Mouse (Mus musculus) megakaryocyte, embryonic 14.5 days (primary cell): Measurements from ENCODE around the gene Tec. TPM values are rescaled to one million over a fixed set of nuclear protein-coding genes. Genes with fewer than 3 reads are reported as not detected.

Experiments used
- H3K27me3 ChIP-seq: replicated peaks from 2 replicates; pipeline ENCODE3; 2012; ENCODE audit warnings: inconsistent platforms
- H3K36me3 ChIP-seq: replicated peaks from 2 replicates; pipeline ENCODE3; 2012; ENCODE audit warnings: low read length, inconsistent platforms, mixed read lengths
- H3K4me1 ChIP-seq: 2 replicates; pipeline ENCODE4 v1.6.1; 2012; ENCODE audit warnings: inconsistent platforms
- H3K4me3 ChIP-seq: replicated peaks from 2 replicates; pipeline ENCODE3; 2012; ENCODE audit warnings: moderate library complexity, mild to moderate bottlenecking, inconsistent platforms
- H3K9me3 ChIP-seq: 2 replicates; pipeline ENCODE4 v1.6.1; 2012; ENCODE audit warnings: inconsistent platforms
- FLI1 ChIP-seq: IDR thresholded peaks from 2 replicates; pipeline ENCODE4 v1.6.1; 2012; ENCODE audit warnings: low read length, inconsistent platforms, mixed read lengths
- GATA1 ChIP-seq: IDR thresholded peaks from 3 replicates; pipeline ENCODE4 v1.6.1; 2012; ENCODE audit warnings: mixed read lengths, low read length, inconsistent platforms, borderline replicate concordance
- polyA plus RNA-seq: library from polyadenylated mRNA; stranded (reverse); fragments of >175 nt; gene quantifications from 2 replicates; pipeline ENCODE4 v1.2.3, GENCODE M21; 2012; ENCODE audit warnings: low replicate concordance; ENCODE audit not compliant: insufficient read depth

Tec gene
- polyA plus RNA-seq, 1 experiment = 4.6 TPM

GRCm38 (mm10) chr5:72776127-72776526 is 92.2 kb downstream of the Tec start:
- peaks cover 27% of the 10 kb centered on the region for H3K4me1 ChIP-seq
- H3K9me3 ChIP-seq = no peaks in the 10 kb centered on the region
- H3K4me3 ChIP-seq = no peak overlapping the region
- H3K27me3 ChIP-seq = no peaks in the 10 kb centered on the region
- no peak for TF ChIP-seq GATA1
- TF ChIP-seq FLI1 = no peak
- peaks cover 95% of the 10 kb centered on the region for H3K36me3 ChIP-seq

GRCm38 (mm10) chr5:72769841-72770240 is 98.4 kb downstream of the Tec start:
- Histone ChIP-seq H3K4me1 (no peaks in the 10 kb centered on the region), H3K36me3 (peaks cover 97% of the 10 kb centered on the region), H3K27me3 (no peaks in the 10 kb centered on the region), H3K9me3 (no peaks in the 10 kb centered on the region), H3K4me3 (no peak overlapping the region)
- TF ChIP-seq GATA1 (no peak), FLI1 (no peak)

- Histone ChIP-seq H3K9me3 (no peaks in the 10 kb centered on the region), H3K4me1 (peaks cover 19% of the 10 kb centered on the region), H3K27me3 (no peaks in the 10 kb centered on the region), H3K36me3 (peaks cover 98% of the 10 kb centered on the region), H3K4me3 (no peak overlapping the region)
- TF ChIP-seq FLI1 (no peak), GATA1 (no peak)
Observed at GRCm38 (mm10) chr5:72763546-72763945, 104.7 kb downstream of the Tec start.

- H3K4me1 ChIP-seq = peaks cover 19% of the 10 kb centered on the region
- no peaks in the 10 kb centered on the region for H3K9me3 ChIP-seq
- H3K4me3 ChIP-seq = no peak overlapping the region
- peaks cover 98% of the 10 kb centered on the region for H3K36me3 ChIP-seq
- TF ChIP-seq GATA1 (no peak), FLI1 (no peak)
- H3K27me3 ChIP-seq = no peaks in the 10 kb centered on the region
Observed at GRCm38 (mm10) chr5:72763025-72763424, 105.3 kb downstream of the Tec start.

- H3K4me1 ChIP-seq = peaks cover 19% of the 10 kb centered on the region
- H3K36me3 ChIP-seq = peaks cover 98% of the 10 kb centered on the region
- H3K27me3 ChIP-seq = no peaks in the 10 kb centered on the region
- TF ChIP-seq GATA1 (no peak), FLI1 (no peak)
- H3K9me3 ChIP-seq = no peaks in the 10 kb centered on the region
- H3K4me3 ChIP-seq = no peak overlapping the region
Observed at GRCm38 (mm10) chr5:72761758-72762157, 106.5 kb downstream of the Tec start.

- H3K9me3 ChIP-seq = no peaks in the 10 kb centered on the region
- TF ChIP-seq GATA1 (no peak), FLI1 (no peak)
- no peaks in the 10 kb centered on the region for H3K27me3 ChIP-seq
- H3K4me3 ChIP-seq = no peak overlapping the region
- peaks cover 98% of the 10 kb centered on the region for H3K36me3 ChIP-seq
- peaks cover 19% of the 10 kb centered on the region for H3K4me1 ChIP-seq
Observed at GRCm38 (mm10) chr5:72761237-72761636, 107.0 kb downstream of the Tec start.

GRCm38 (mm10) chr5:72758925-72759924 is 109.1 kb downstream of the Tec start:
- peaks cover 100% of the 10 kb centered on the region for H3K36me3 ChIP-seq
- peaks cover 19% of the 10 kb centered on the region for H3K4me1 ChIP-seq
- no peaks in the 10 kb centered on the region for H3K27me3 ChIP-seq
- no peak overlapping the region for H3K4me3 ChIP-seq
- H3K9me3 ChIP-seq = no peaks in the 10 kb centered on the region
- TF ChIP-seq GATA1 (no peak), FLI1 (no peak)

- TF ChIP-seq FLI1 = no peak
- TF ChIP-seq GATA1 = no peak
- Histone ChIP-seq H3K4me3 (no peak overlapping the region), H3K9me3 (no peaks in the 10 kb centered on the region), H3K36me3 (peaks cover 100% of the 10 kb centered on the region), H3K27me3 (no peaks in the 10 kb centered on the region), H3K4me1 (peaks cover 6% of the 10 kb centered on the region)
Observed at GRCm38 (mm10) chr5:72757155-72757773, 111.0 kb downstream of the Tec start.

GRCm38 (mm10) chr5:72755941-72756340 is 112.3 kb downstream of the Tec start:
- Histone ChIP-seq H3K4me3 (no peak overlapping the region), H3K27me3 (no peaks in the 10 kb centered on the region), H3K4me1 (no peaks in the 10 kb centered on the region), H3K9me3 (no peaks in the 10 kb centered on the region), H3K36me3 (peaks cover 97% of the 10 kb centered on the region)
- TF ChIP-seq FLI1 = no peak

- Histone ChIP-seq H3K4me3 (no peak overlapping the region), H3K4me1 (no peaks in the 10 kb centered on the region), H3K27me3 (no peaks in the 10 kb centered on the region), H3K9me3 (no peaks in the 10 kb centered on the region), H3K36me3 (peaks cover 92% of the 10 kb centered on the region)
- TF ChIP-seq GATA1 (no peak), FLI1 (no peak)
Observed at GRCm38 (mm10) chr5:72755035-72755434, 113.2 kb downstream of the Tec start.
